Mouse (Mus musculus): ENCODE results near the gene Cacng1.

Gene Cacng1

DNA sequence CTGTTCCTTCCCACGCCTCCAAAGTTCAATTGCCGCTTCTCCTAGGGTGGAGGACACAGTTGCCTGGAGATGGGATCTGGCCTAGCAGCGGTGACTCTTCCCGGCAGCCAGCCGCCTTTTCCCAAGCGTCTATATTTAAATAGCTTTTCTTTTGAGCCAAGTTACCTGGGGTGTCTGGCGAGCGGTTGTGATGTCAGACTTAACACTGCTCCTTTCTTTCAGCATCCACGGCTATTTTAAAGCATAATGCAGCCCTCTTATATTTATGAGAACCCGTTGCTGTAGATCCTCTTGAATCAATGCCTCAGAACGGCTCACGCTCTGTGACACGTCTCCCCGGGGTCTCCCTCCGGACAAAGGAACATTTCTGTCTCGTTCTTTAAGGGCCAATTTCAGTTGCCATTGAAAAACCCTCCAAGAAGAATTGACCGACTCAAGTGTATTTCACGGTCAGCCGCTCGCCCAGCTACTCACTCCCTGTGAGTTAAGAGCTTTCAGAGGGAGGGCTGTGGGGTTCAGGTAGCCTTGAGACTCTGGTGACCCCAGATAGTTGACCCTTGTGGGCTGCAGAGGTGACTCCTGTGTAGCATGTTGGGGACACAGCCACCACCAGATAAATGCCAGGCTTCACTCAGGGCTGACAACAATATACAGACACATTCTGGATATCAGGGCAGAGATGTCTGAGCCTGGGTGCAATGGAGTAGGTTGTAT is 8.3 kb downstream of the Cacng1 start:
- no peak for DNase-seq

DNA sequence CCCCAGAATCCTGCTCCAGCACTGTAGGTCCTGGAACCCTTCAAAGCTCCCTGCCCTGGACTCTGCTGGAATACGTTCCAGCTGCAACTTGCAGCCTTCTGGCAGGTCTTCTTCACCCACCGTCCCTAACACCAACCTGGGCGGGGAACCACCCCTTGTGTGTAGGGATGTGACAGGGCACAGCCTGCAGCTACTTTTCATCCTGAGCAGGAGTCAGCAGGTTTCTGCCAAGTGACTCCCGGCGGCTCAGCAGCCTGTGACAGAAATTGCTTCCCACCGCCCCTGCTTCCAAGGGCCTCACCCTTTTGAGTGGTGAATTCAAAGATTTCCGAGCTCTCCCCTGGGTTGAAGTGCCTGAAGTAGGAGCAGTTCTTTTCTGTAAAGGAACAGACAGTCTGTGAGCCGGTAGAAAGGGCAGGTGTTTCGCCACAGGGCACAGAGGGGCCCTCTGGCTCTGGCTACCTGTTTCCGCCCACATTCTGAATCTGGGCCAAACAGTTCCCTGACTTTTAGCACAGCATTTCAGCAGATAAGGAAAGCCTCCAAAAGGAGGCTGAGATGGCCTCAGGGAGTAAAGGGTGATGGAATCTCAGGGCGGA is 10.7 kb downstream of the Cacng1 start:
- DNase-seq: peak; percentile 60 to 67

GRCm38 (mm10) chr11:107705060-107705459 is 11.3 kb downstream of the Cacng1 start:
- no peak for DNase-seq

DNA sequence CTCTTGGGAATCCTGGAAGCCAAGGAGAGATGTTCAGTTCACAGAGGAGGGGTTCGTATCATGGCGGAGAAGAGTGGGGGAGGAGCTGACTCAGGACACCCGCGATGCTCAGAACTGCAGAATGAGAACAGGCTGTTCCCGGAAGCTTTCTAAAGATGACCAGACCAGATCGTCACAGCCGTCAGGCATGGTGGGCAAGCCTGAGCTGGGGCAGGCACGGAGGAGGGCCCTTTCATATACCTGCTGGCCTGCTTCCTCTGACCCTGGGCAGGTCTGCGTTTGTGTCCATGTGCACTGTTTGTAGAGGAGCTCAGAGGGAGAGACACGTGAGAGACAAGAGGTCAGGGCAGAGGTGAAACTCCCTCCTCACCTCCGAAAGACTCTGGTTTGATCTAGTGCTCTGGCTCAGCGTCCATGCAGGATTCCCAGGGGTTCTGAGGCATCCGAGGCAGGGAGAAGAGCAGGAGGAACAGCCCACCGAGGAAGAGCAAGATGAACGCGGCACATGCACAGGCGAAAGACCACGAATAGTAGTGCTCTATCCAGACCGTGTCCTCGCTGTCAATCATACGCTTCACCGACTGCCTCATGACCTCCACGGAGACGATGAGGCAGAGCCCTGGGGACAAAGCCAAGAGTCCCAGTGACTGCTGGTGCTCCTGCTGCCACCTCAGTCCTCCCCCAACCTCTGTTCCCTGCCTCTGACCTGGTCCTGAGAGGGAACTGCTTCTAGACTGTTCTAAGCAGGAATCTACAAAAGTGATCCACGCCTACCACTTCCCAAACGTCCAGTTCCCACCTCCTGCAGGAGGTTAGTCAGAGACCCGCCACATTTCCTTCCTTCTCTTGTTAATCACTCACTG is 12.8 kb downstream of the Cacng1 start:
- DNase-seq: peak in 1 of 2 experiments; percentile 15

GRCm38 (mm10) chr11:107699967-107700366 is 16.4 kb downstream of the Cacng1 start:
- no peak for DNase-seq

- no peak for DNase-seq
These were observed 23.0 kb downstream of the Cacng1 start for GRCm38 (mm10) chr11:107693338-107693737.

- DNase-seq: no peak
These were observed 24.8 kb downstream of the Cacng1 start for GRCm38 (mm10) chr11:107691569-107691968.

GRCm38 (mm10) chr11:107688480-107688879 is 27.8 kb downstream of the Cacng1 start:
- no peak for DNase-seq

- no peak for DNase-seq
These were observed 30.0 kb downstream of the Cacng1 start for GRCm38 (mm10) chr11:107686290-107686689.

DNA sequence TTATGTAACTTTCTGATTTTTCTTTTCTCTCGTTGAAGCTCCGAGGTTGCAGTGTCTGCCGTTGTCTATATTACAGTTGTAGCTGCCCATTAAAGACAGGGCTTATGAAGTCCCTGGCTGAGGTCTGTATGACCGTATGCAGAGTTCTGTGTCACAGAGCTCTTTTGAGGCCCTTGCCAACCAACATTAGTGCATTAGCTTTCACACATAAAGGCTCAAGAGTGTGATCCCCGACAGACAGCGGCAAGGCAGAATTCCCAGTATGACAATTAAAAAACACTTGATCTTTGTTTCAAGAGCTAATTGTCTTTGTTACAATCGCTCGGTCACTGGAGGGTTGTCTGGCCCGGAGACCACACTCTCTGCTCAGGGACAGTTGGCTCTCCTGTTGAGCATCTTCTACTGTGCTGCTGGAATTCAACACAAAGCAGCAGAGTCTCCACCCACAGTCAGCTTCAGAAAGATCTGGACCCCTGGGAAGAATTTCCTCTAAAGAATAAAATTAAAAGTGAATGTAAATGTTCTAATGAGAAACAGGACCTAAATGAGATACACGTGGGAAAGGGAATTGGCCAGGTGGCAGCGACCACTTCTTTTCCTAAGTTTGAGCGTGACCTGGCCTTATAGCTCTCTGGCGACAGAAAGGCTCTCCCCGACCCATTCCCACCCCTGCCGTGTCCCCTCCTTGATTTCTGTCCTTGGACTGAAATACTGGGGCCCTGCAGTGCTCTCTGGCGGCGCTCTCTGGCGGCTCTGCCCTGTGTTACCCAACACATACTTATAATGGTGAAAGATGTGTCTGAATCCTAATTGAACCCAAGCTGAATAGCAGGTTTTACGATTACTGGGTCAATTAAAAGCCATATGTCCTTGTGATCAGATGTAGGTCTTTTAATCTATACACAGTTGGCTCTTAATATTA is 32.5 kb downstream of the Cacng1 start:
- no peak for DNase-seq

DNA sequence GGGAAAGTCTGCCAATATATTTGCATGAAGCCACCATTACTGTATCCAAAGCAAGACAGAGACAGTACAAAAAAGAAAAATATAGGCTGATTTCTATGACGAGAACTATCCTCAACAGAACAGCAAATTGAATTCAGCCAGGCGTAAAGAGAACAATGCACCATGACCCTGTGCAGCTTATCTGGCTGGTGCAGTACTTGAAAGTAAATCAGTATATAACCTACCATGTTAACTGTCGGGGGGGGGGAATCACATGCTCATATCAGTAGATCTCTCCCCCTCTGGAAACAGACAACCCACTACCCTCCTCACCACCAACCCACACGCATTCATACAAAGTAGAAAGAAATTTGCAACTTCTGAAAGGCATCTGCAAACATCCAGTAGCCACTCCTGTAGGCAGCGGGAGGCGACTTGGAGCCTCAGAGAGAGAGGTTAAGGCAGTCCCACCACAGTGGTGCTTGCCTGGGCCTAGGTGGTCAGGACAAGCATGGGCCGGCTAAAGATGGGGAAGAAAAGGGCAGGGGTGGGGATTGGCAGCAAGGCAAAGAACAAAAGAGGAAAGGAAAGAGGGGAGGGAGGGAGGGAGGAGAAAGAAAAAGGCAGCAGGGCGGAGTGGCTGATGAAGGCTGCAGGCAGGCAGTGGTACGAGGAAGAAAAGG is 33.5 kb downstream of the Cacng1 start:
- no peak for DNase-seq

DNA sequence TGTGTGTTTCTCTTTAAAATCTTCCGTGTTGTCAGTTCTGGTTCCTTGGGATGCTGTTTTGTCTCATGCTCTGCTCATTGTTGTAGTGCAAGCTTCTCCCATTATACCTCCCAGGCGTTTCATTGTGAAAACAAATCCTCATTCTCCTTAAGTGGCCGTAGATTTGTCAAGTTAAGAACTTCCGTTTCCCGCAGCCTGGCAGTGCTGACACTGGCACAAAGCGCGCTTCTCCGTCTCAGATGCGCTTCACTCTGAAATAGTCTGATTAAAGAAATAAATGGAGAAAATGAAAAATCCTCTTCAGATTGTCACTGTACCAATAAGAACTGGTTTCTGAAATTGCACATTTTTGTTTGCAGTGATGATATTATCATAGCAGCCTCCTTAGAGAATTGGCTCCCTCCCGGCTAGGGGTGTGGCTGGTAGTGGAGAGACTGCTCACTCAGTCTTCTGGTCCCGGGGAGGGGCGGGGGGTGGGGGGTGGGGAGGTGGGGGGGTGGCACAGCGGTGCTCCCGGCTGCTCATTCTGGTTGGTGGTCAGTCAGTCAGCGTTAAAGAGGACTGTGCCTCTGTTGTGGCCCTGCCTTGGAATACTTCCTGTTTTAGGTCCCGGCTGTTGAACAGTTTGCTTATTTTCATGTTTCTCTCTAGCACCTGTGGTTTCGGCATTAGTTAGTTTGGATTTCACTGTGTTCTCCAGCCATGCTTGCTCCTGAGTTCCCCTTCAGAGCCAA is 39.9 kb downstream of the Cacng1 start:
- no peak for DNase-seq

GRCm38 (mm10) chr11:107675246-107675645 is 41.1 kb downstream of the Cacng1 start:
- no peak for DNase-seq

GRCm38 (mm10) chr11:107674601-107675000 is 41.7 kb downstream of the Cacng1 start:
- no peak for DNase-seq

- no peak for DNase-seq
These were observed 42.3 kb downstream of the Cacng1 start for GRCm38 (mm10) chr11:107674006-107674405.

GRCm38 (mm10) chr11:107668977-107669376 is 47.3 kb downstream of the Cacng1 start:
- DNase-seq: no peak

DNA sequence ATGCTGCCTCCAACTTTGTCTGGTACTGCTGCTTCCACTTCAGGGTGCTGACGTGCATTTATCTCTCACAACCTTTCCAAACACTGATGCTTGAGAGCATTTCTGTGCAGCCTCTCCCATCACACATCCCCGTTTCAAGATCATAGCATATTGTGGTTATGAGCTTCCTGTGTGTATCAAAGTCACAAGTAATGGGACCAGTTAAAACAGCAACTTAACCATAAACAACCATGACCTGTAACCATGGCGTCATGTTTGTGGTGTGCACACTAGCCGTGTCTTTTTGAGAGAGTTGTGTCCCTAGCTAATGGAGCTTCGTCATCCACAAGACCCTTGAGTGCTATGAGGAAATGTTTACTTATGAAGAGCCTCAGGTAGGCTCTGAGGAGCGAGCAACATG is 48.1 kb downstream of the Cacng1 start:
- no peak for DNase-seq

- no peak for DNase-seq
These were observed 48.8 kb downstream of the Cacng1 start for GRCm38 (mm10) chr11:107667542-107667941.

GRCm38 (mm10) chr11:107662666-107663065 is 53.7 kb downstream of the Cacng1 start:
- no peak for DNase-seq

GRCm38 (mm10) chr11:107660452-107660851 is 55.9 kb downstream of the Cacng1 start:
- no peak for DNase-seq

GRCm38 (mm10) chr11:107657117-107657516 is 59.2 kb downstream of the Cacng1 start:
- no peak for DNase-seq
